In the genomic region with DNA sequence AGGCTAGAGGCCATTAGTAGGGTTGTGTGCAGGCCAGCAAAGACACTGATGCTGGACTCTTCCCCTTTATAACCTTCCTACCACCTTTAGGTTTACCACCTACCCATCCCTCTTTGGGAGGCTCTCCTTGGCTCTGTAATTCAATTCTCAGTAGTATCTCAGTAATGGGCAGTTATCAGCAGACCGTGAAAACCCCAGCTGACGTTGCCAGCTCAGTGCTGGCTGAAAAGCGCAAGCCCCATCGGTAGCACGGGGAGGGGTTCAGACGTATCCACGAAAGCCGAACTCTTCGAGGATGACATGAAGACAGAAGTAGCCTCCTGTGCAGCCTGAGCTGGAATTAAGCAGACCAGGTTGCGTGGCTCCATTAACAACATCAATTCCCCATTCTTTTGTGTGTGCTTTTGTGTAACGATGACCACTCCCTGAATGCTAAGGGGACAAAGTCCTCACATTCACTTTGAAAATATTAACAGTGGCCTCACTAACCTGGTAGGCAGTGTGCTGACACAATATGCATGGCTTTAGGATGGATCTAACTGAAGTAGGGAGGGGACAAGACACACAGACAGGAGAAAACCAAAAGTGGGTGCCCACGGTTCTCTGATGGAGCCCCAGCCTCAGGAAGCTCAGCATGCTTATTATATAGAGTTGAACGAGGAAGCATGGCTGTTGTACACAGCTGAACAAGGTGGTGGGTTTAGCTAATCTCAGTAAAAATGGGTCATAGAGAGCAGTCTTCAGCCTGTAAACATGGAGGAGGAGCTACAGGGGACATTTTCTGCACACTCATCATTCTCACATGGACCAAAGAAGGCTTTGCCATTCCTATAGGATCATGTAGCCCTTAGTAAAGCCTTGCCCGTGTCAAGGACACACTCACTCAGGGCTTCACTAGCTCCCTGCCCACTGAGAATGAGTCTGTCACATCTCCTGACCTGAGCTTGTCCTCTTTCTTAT, we compare ENCODE assay signal across 22 mouse cellular contexts.
DNase-seq lines count a peak whose midpoint lies in the region; ATAC-seq and TF ChIP-seq lines count a peak whose summit lies in the region.
"Had no signal": no experiment of that assay in that cellular context is flagged by ENCODE, and none has a peak within 500 bp of the region (broad histone marks: within the 10 kb centered on the region; RNA-seq: fewer than 3 reads in every experiment).

No protein-coding gene starts in this region.

- H3K4me2 ChIP-seq in hindbrain, embryonic 16.5 days (ENCODE audit: low read length), result no peak overlapping the region
- H3K4me2 ChIP-seq in kidney, postnatal 0 days (ENCODE audit: low read length), result no peak overlapping the region
- no peak overlapping the region for H3K4me2 ChIP-seq in forebrain, embryonic 12.5 days

- 64% methylated on average over 14 of the region's 14 CpGs for WGBS in kidney, adult 2 months
- 75% methylated on average over 14 of the region's 14 CpGs for WGBS in hindbrain, embryonic 16.5 days
- 80% methylated on average over 14 of the region's 14 CpGs for WGBS in kidney, postnatal 0 days
- 90% methylated on average over 14 of the region's 14 CpGs for WGBS in forebrain, embryonic 12.5 days

- peak; percentile 66 to 79 for DNase-seq in cerebellum, postnatal 10 days
- DNase-seq in cerebellum, adult 11-12 months, result no peak
- DNase-seq in kidney, adult 2 months, result peak; percentile 70
- DNase-seq in kidney, postnatal 10 days, result no peak
- no peak for DNase-seq in kidney, postnatal 0 days (ENCODE audit: low spot score)
- DNase-seq in spleen, adult 12 weeks (ENCODE audit: low spot score), result no peak
- DNase-seq: adrenal gland, adult 8-10 months; cerebellum, adult 9-11 months; embryo, embryonic 11 days; forebrain, postnatal 0 days; liver, postnatal 0 days; lung, postnatal 10 days; thymus, postnatal 25 days had no signal

- H3K9ac ChIP-seq in hindbrain, embryonic 16.5 days (ENCODE audit: low read depth, low read length), result no peak overlapping the region
- H3K9ac ChIP-seq in kidney, postnatal 0 days (ENCODE audit: low read depth, low read length), result no peak overlapping the region
- H3K9ac ChIP-seq in forebrain, embryonic 12.5 days, result no peak overlapping the region
- H3K9ac ChIP-seq: forebrain, postnatal 0 days; liver, postnatal 0 days had no signal

- H3K4me1 ChIP-seq in kidney, adult 2 months (ENCODE audit: control insufficient read depth, insufficient read depth, low read length), result peaks cover 8% of the 10 kb centered on the region; the same call in 1 of the 2 replicates
- H3K4me1 ChIP-seq in hindbrain, embryonic 16.5 days (ENCODE audit: control insufficient read depth, insufficient read depth, low read depth, low read length), result peaks cover 3% of the 10 kb centered on the region; the same call in 1 of the 2 replicates
- H3K4me1 ChIP-seq in kidney, postnatal 0 days (replicated peaks; ENCODE audit: insufficient read depth, low read length), result no peaks in the 10 kb centered on the region
- peaks cover 11% of the 10 kb centered on the region for H3K4me1 ChIP-seq in forebrain, embryonic 12.5 days

- TF ChIP-seq CTCF in kidney, adult 2 months (conservative IDR thresholded peaks at IDR 0.05; ENCODE audit: insufficient read depth, insufficient read length, low read depth, low read length), result no peak
- TF ChIP-seq CTCF in kidney, postnatal 0 days (IDR thresholded peaks at IDR 0.05; ENCODE audit: low read depth), result no peak

- H3K4me3 ChIP-seq in kidney, adult 2 months (ENCODE audit: insufficient read depth, low read depth, low read length), result peak overlapping the region; percentile 23; the same call in 1 of the 2 replicates
- H3K4me3 ChIP-seq in hindbrain, embryonic 16.5 days (ENCODE audit: low read length), result no peak overlapping the region
- H3K4me3 ChIP-seq in kidney, postnatal 0 days (replicated peaks; ENCODE audit: low read depth, low read length), result no peak overlapping the region
- no peak overlapping the region for H3K4me3 ChIP-seq in forebrain, embryonic 12.5 days (replicated peaks)
- H3K4me3 ChIP-seq: heart, embryonic 10.5 days; layer of hippocampus, adult 2 months; limb, embryonic 10.5 days; megakaryocyte, embryonic 14.5 days had no signal

- H3K36me3 ChIP-seq in kidney, adult 2 months (ENCODE audit: control insufficient read depth, insufficient read depth, low read length), result no peaks in the 10 kb centered on the region
- H3K36me3 ChIP-seq in hindbrain, embryonic 16.5 days (ENCODE audit: control insufficient read depth, insufficient read depth, low read length), result 0 out of 2 replicates have a peak, but pooled peaks cover 2% of the 10 kb centered on the region
- no peaks in the 10 kb centered on the region for H3K36me3 ChIP-seq in kidney, postnatal 0 days (ENCODE audit: insufficient read depth, low read length)
- H3K36me3 ChIP-seq in forebrain, embryonic 12.5 days (replicated peaks), result no peaks in the 10 kb centered on the region; the same call in 1 of the 2 replicates
- H3K36me3 ChIP-seq: heart, embryonic 10.5 days; limb, embryonic 10.5 days had no signal

- 0 out of 2 replicates have a peak, but pooled peaks have one; percentile 7 for ATAC-seq in hindbrain, embryonic 16.5 days
- ATAC-seq in kidney, postnatal 0 days (replicated peaks; ENCODE audit: low FRiP score, low read depth), result peak; percentile 76; the same call in 1 of the 2 replicates
- ATAC-seq in forebrain, embryonic 12.5 days (ENCODE audit: low FRiP score), result no peak
- ATAC-seq: CD4-positive, CD25-positive, alpha-beta regulatory T cell, adult 4 months; forebrain, postnatal 0 days; liver, postnatal 0 days; midbrain, embryonic 16.5 days; Patski had no signal

- TF ChIP-seq POLR2A in kidney, adult 2 months (IDR thresholded peaks at IDR 0.05; ENCODE audit: low read depth, low read length), result no peak

- no peak overlapping the region for H3K27ac ChIP-seq in kidney, adult 2 months (ENCODE audit: insufficient read depth, low read depth, low read length)
- peak overlapping the region; percentile 44; the same call in 1 of the 2 replicates for H3K27ac ChIP-seq in hindbrain, embryonic 16.5 days (ENCODE audit: low read depth, low read length)
- no peak overlapping the region for H3K27ac ChIP-seq in kidney, postnatal 0 days
- H3K27ac ChIP-seq in forebrain, embryonic 12.5 days, result no peak overlapping the region
- H3K27ac ChIP-seq: heart, embryonic 10.5 days; layer of hippocampus, adult 2 months; limb, embryonic 10.5 days had no signal

- H3K9me3 ChIP-seq in hindbrain, embryonic 16.5 days (ENCODE audit: control insufficient read depth, low read length), result no peaks in the 10 kb centered on the region
- H3K9me3 ChIP-seq in kidney, postnatal 0 days (replicated peaks; ENCODE audit: low read length), result no peaks in the 10 kb centered on the region
- H3K9me3 ChIP-seq in forebrain, embryonic 12.5 days, result 0 out of 2 replicates have a peak, but pooled peaks cover 10% of the 10 kb centered on the region
- H3K9me3 ChIP-seq: heart, embryonic 10.5 days; limb, embryonic 10.5 days had no signal

- H3K27me3 ChIP-seq in kidney, adult 2 months (replicated peaks; ENCODE audit: control insufficient read depth, insufficient read depth, low read length), result no peaks in the 10 kb centered on the region
- H3K27me3 ChIP-seq in hindbrain, embryonic 16.5 days (replicated peaks; ENCODE audit: control insufficient read depth, insufficient read depth, low read length), result no peaks in the 10 kb centered on the region
- H3K27me3 ChIP-seq in kidney, postnatal 0 days (ENCODE audit: insufficient read depth, low read length), result no peaks in the 10 kb centered on the region
- H3K27me3 ChIP-seq in forebrain, embryonic 12.5 days, result no peaks in the 10 kb centered on the region
- H3K27me3 ChIP-seq: megakaryocyte, embryonic 14.5 days; Patski had no signal

Comparison
In these comparisons a context has a peak if more than half of its experiments do, and no peak if none do; other contexts are left out.
1. DNase-seq: peak in cerebellum, postnatal 10 days (2 of 2) and kidney, adult 2 months (single experiment); none in cerebellum, adult 11-12 months (single experiment), kidney, postnatal 10 days (single experiment), kidney, postnatal 0 days (single experiment) and spleen, adult 12 weeks (single experiment).